Mouse (Mus musculus) hindbrain, embryonic 10.5 days (tissue): ENCODE results near the gene Zfp827. TPM values are rescaled to one million over a fixed set of nuclear protein-coding genes. Genes with fewer than 3 reads are reported as not detected.
A peak's percentile ranks its signal among the peaks of the same experiment; 100 is the strongest.

Experiments used
- DNase-seq: peaks from one replicate; pipeline ENCODE4 v3.0.0-alpha.2; 2017; ENCODE audit warnings: low spot score
- H3K27ac ChIP-seq: fragments of 300-500 bp; sonication (generic); 2 replicates; pipeline ENCODE4 v1.5.1; 2016; ENCODE audit warnings: mild to moderate bottlenecking, moderate library complexity
- H3K27me3 ChIP-seq: fragments of 300-500 bp; sonication (generic); 2 replicates; pipeline ENCODE4 v1.6.1; 2016; ENCODE audit warnings: mild to moderate bottlenecking; ENCODE audit not compliant: poor library complexity, insufficient read depth, severe bottlenecking
- H3K36me3 ChIP-seq: fragments of 300-500 bp; sonication (generic); 2 replicates; pipeline ENCODE4 v1.6.1; 2016; ENCODE audit warnings: mild to moderate bottlenecking, moderate library complexity
- H3K4me1 ChIP-seq: fragments of 300-500 bp; sonication (generic); replicated peaks from 2 replicates; pipeline ENCODE4 v1.6.1; 2016; ENCODE audit warnings: mild to moderate bottlenecking
- H3K4me3 ChIP-seq: fragments of 300-500 bp; sonication (generic); 2 replicates; pipeline ENCODE4 v1.5.1; 2016; ENCODE audit warnings: mild to moderate bottlenecking, moderate library complexity
- H3K9me3 ChIP-seq: fragments of 300-500 bp; sonication (generic); 2 replicates; pipeline ENCODE4 v1.6.1; 2016; ENCODE audit warnings: mild to moderate bottlenecking, moderate library complexity
- WGBS: fragments of 180-500 bp; shearing (Covaris S2); methylation state at CpG from one replicate; pipeline ENCODE4 v1.1.7; 2016; 5-methylcytosine and 5-hydroxymethylcytosine counted together
- polyA plus RNA-seq: library from polyadenylated mRNA; unstranded; fragments of >200 nt; fragmentation: Nextera tagmentation; extraction: Ambion mirVana; gene quantifications from 2 replicates; pipeline ENCODE4 v1.2.1, GENCODE M21; 2016

Gene Zfp827
- polyA plus RNA-seq, 1 experiment from 2014 or later: 6.2 TPM

DNA sequence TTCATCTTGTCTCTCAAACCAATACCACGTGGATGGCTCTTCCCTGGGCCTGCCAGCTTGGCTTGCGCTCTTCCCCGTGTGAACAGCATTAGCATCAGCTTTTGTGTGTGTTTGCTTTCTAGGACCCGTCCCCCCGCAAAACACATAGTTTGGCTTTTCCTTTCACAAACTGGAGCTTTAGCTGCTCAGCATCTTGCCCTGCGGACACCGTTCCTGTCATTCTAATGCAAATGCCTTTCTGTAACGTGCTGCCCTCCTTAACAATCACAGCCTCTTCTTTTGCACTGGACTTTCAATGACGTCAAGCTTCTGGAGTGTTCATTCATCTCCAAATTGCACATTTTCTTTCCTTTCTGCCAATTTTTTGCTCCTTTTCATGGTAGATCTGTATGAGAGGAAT, 196.1 kb downstream of the Zfp827 start:
- DNase-seq: no peak
- H3K27ac ChIP-seq: peak overlapping the region; percentile 69; the same call in 1 of the 2 replicates
- 0 out of 2 replicates have a peak, but pooled peaks cover 3% of the 10 kb centered on the region for H3K9me3 ChIP-seq

DNA sequence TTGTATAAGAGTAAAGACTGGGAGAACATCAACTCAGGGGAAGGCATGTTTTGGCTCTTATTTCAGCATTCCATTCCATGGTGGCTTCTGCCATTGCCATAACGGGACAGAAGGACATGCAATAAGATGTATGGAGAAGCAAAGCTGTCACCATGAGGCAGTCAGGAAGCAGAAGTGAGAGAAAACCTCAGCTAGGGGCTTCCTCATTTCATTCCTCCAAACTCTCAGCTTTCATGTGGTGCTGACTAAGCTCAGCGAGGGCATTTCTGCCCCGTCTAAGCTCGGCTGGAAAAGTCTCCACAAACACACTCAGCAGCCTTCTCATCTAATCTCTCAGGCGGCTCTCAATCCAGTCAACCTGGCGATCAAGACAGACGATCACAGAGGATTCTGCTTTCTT, 197.3 kb downstream of the Zfp827 start:
- Histone ChIP-seq H3K4me1 (peaks cover 22% of the 10 kb centered on the region), H3K27me3 (no peaks in the 10 kb centered on the region), H3K9me3 (0 out of 2 replicates have a peak, but pooled peaks cover 3% of the 10 kb centered on the region), H3K27ac (no peak overlapping the region), H3K4me3 (no peak overlapping the region), H3K36me3 (no peaks in the 10 kb centered on the region)
- 82% methylated on average over 7 of the region's 7 CpGs for WGBS
- no peak for DNase-seq

More for the DNA sequence above, 196.1 kb downstream of the Zfp827 start:
- Histone ChIP-seq H3K4me1 (peaks cover 22% of the 10 kb centered on the region), H3K36me3 (no peaks in the 10 kb centered on the region), H3K4me3 (no peak overlapping the region), H3K27me3 (no peaks in the 10 kb centered on the region)
- 52% methylated on average over 9 of the region's 9 CpGs for WGBS

DNA sequence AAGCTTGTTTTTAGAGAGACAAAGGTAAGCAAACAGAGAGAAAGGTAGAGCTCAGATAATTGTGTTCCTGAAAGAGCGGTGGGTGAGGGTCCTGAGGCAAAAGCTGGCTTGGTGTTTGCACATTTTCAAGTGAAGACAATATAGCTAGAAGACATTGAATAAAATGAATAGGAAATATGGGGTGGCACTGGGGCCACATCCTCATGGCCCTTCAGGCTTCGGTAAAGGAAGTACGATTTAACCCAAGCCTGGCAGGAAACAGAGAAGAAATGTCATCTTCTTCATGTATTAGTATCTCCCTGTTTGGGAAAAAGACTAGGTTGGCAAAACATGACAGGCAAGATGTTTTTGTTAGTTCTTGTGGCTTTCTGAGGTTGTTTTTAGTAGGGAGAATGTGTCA, 197.8 kb downstream of the Zfp827 start:
- Histone ChIP-seq H3K4me3 (no peak overlapping the region), H3K9me3 (0 out of 2 replicates have a peak, but pooled peaks cover 3% of the 10 kb centered on the region), H3K36me3 (no peaks in the 10 kb centered on the region), H3K4me1 (peaks cover 22% of the 10 kb centered on the region), H3K27ac (no peak overlapping the region), H3K27me3 (no peaks in the 10 kb centered on the region)
- 96% methylated on average over 3 of the region's 3 CpGs for WGBS
- no peak for DNase-seq

GRCm38 (mm10) chr8:79227194-79227593, 199.0 kb downstream of the Zfp827 start:
- 83% methylated on average over 4 of the region's 4 CpGs for WGBS
- H3K36me3 ChIP-seq: no peaks in the 10 kb centered on the region
- no peak for DNase-seq
- no peak overlapping the region for H3K27ac ChIP-seq
- H3K4me1 ChIP-seq: peaks cover 19% of the 10 kb centered on the region
- no peaks in the 10 kb centered on the region for H3K27me3 ChIP-seq
- H3K9me3 ChIP-seq: 0 out of 2 replicates have a peak, but pooled peaks cover 3% of the 10 kb centered on the region
- no peak overlapping the region for H3K4me3 ChIP-seq

DNA sequence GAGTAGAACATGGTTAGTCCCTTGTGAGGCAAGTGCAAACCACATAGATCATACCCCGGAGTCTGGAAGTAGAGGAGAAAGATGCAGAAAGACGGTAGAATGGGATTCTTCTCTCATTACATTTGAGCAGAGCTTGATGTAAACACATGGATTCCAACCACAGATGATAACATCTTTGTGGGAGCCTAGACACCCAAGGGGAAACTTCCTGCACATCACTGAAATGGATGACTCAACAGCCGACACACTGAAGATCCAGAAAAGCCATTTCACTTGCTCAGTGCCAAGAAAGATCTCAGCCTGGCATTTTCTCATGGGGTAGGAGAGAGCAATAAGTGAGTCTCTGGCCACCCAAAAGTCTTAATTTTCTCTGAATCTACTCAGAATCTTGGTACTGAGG, 199.7 kb downstream of the Zfp827 start:
- peaks cover 14% of the 10 kb centered on the region for H3K4me1 ChIP-seq
- 90% methylated on average over 3 of the region's 3 CpGs for WGBS
- 0 out of 2 replicates have a peak, but pooled peaks cover 3% of the 10 kb centered on the region for H3K9me3 ChIP-seq
- no peak overlapping the region for H3K27ac ChIP-seq
- H3K4me3 ChIP-seq: no peak overlapping the region
- no peak for DNase-seq
- H3K36me3 ChIP-seq: no peaks in the 10 kb centered on the region
- no peaks in the 10 kb centered on the region for H3K27me3 ChIP-seq

DNA sequence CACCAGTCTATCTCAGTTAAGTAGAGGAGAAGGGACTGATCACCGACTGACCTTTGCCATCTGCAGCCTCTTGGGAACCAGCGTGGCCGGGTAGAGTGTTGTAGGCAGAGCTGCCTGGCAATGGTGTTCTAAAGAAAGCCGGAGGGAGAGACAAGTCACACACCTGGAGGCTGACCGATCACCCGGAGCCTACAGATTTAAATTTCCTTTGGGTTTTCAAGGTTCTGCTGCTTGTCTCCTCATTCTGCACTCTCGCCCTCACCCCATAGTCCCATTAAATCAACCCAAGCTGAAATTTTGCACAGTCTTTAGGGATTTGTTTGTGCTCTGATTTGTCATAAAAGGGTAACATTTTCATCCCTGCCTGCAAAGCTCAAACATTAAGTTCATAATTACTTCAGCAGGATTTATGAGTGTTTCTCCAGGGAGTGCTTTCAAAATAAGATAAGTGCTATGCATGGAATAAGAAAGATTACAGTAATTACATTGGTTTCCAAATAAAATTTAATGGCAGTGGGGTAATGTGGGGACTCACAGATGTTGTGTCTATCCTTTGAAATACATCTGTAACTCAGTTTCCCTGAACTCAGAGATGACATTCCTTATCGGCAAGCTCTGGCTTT, 201.1 kb downstream of the Zfp827 start:
- Histone ChIP-seq H3K9me3 (0 out of 2 replicates have a peak, but pooled peaks cover 3% of the 10 kb centered on the region), H3K27ac (no peak overlapping the region), H3K36me3 (no peaks in the 10 kb centered on the region), H3K27me3 (no peaks in the 10 kb centered on the region), H3K4me3 (no peak overlapping the region), H3K4me1 (peaks cover 2% of the 10 kb centered on the region; the same call in 1 of the 2 replicates)
- DNase-seq: no peak
- WGBS: 88% methylated on average over 8 of the region's 8 CpGs

GRCm38 (mm10) chr8:79239320-79239719, 211.1 kb downstream of the Zfp827 start:
- H3K4me3 ChIP-seq: no peak overlapping the region
- no peaks in the 10 kb centered on the region for H3K27me3 ChIP-seq
- H3K9me3 ChIP-seq: 0 out of 2 replicates have a peak, but pooled peaks cover 3% of the 10 kb centered on the region
- no peaks in the 10 kb centered on the region for H3K36me3 ChIP-seq
- no peaks in the 10 kb centered on the region for H3K4me1 ChIP-seq
- no peak overlapping the region for H3K27ac ChIP-seq
- 92% methylated on average over 3 of the region's 3 CpGs for WGBS
- DNase-seq: no peak

DNA sequence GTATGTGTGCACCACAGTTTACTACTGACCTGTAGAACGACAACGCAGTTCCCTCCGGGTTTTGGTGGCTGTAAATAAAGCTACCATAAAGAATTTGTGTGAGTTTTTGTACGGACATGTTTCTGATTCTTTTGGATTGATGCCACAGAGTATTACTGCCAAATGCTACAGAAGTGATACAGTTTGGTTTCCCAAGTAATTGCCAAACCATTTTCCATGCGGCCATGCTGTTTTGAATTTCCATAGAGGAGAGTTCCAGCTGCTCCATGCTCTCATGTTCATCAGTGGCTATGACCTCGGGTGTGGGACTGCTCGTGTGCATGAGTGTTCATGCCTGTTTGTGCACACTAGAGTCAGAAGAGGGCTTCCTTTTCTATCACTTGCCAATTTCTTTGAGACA, 211.8 kb downstream of the Zfp827 start:
- Histone ChIP-seq H3K4me1 (no peaks in the 10 kb centered on the region), H3K9me3 (no peaks in the 10 kb centered on the region), H3K27ac (no peak overlapping the region), H3K4me3 (no peak overlapping the region), H3K36me3 (no peaks in the 10 kb centered on the region), H3K27me3 (no peaks in the 10 kb centered on the region)
- 89% methylated on average over 7 of the region's 7 CpGs for WGBS
- no peak for DNase-seq

Other genes with a start within 250 kb of the Zfp827 start
- gene Lsm6, start 207.3 kb upstream of the Zfp827 start, polyA plus RNA-seq: 244 and 277 TPM in 2 replicates
- gene 1700011L22Rik, start 220.1 kb downstream of the Zfp827 start, polyA plus RNA-seq: not detected in 2 replicates